Mouse (Mus musculus) ES-Bruce4 (cell line): Measurements from ENCODE around the gene Palm2. TPM values are rescaled to one million over a fixed set of nuclear protein-coding genes. Genes with fewer than 3 reads are reported as not detected.

Source experiments
- H3K27ac ChIP-seq: 2 replicates; pipeline ENCODE4 v1.5.1; 2012; ENCODE audit warnings: low read length, inconsistent platforms; ENCODE audit not compliant: insufficient read depth
- H3K27me3 ChIP-seq: 2 replicates; pipeline ENCODE4 v1.6.1; 2012; ENCODE audit warnings: mild to moderate bottlenecking, low read length, inconsistent platforms; ENCODE audit not compliant: control insufficient read depth, poor library complexity, insufficient read depth, severe bottlenecking
- H3K36me3 ChIP-seq: 2 replicates; pipeline ENCODE4 v1.6.1; 2012; ENCODE audit warnings: inconsistent platforms, mild to moderate bottlenecking, low read length, moderate library complexity; ENCODE audit not compliant: control insufficient read depth, poor library complexity, insufficient read depth, severe bottlenecking
- H3K4me1 ChIP-seq: one replicate; pipeline ENCODE4 v1.8.1; 2011; ENCODE audit warnings: low read length; ENCODE audit not compliant: control insufficient read depth, insufficient read depth
- H3K4me3 ChIP-seq: 2 replicates; pipeline ENCODE4 v1.5.1; 2011; ENCODE audit warnings: low read depth, mild to moderate bottlenecking, low read length
- H3K9ac ChIP-seq: 2 replicates; pipeline ENCODE4 v1.6.1; 2012; ENCODE audit warnings: low read depth, mild to moderate bottlenecking, inconsistent platforms; ENCODE audit not compliant: poor library complexity, severe bottlenecking
- H3K9me3 ChIP-seq: replicated peaks from 2 replicates; pipeline ENCODE4 v1.6.1; 2012; ENCODE audit warnings: mild to moderate bottlenecking, low read length, inconsistent platforms; ENCODE audit not compliant: control insufficient read depth, poor library complexity, insufficient read depth, severe bottlenecking
- CTCF ChIP-seq: IDR thresholded peaks from one replicate; pipeline ENCODE4 v1.8.1; 2011; ENCODE audit warnings: low read depth, low read length
- EP300 ChIP-seq: IDR thresholded peaks from 2 replicates; pipeline ENCODE4 v1.6.1; 2011; ENCODE audit warnings: low read depth, low read length; ENCODE audit not compliant: insufficient read depth
- POLR2A ChIP-seq: IDR thresholded peaks from one replicate; pipeline ENCODE4 v1.8.1; 2011; ENCODE audit warnings: low read length; ENCODE audit not compliant: insufficient read depth
- polyA plus RNA-seq: library from polyadenylated mRNA; stranded (reverse); fragments of >200 nt; gene quantifications from 2 replicates; pipeline ENCODE4 v1.2.4, GENCODE M21; 2011; ENCODE audit warnings: low read depth; ENCODE audit not compliant: missing spikeins, insufficient read depth, insufficient read length

Gene Palm2
- polyA plus RNA-seq, 1 experiment, result 3.4 TPM

- no peaks in the 10 kb centered on the region for H3K9me3 ChIP-seq
- no peaks in the 10 kb centered on the region for H3K27me3 ChIP-seq
- H3K36me3 ChIP-seq, result no peaks in the 10 kb centered on the region
- no peaks in the 10 kb centered on the region for H3K4me1 ChIP-seq
- H3K27ac ChIP-seq, result no peak overlapping the region
- no peak overlapping the region for H3K9ac ChIP-seq
- TF ChIP-seq POLR2A, result no peak
- TF ChIP-seq EP300, result no peak
- no peak for TF ChIP-seq CTCF
- no peak overlapping the region for H3K4me3 ChIP-seq
Measured at GRCm38 (mm10) chr4:57510576-57510975, 76.5 kb downstream of the Palm2 start.

- Histone ChIP-seq H3K27ac (no peak overlapping the region), H3K9me3 (no peaks in the 10 kb centered on the region), H3K4me3 (no peak overlapping the region), H3K27me3 (no peaks in the 10 kb centered on the region), H3K4me1 (no peaks in the 10 kb centered on the region), H3K36me3 (no peaks in the 10 kb centered on the region), H3K9ac (no peak overlapping the region)
- TF ChIP-seq POLR2A (no peak), EP300 (no peak), CTCF (no peak)
Measured at GRCm38 (mm10) chr4:57511734-57512133, 77.7 kb downstream of the Palm2 start.

GRCm38 (mm10) chr4:57513241-57513933, 79.3 kb downstream of the Palm2 start:
- Histone ChIP-seq H3K9ac (no peak overlapping the region), H3K27me3 (no peaks in the 10 kb centered on the region), H3K27ac (no peak overlapping the region), H3K9me3 (no peaks in the 10 kb centered on the region), H3K36me3 (no peaks in the 10 kb centered on the region), H3K4me3 (no peak overlapping the region), H3K4me1 (no peaks in the 10 kb centered on the region)
- no peak for TF ChIP-seq CTCF
- TF ChIP-seq POLR2A, result no peak
- no peak for TF ChIP-seq EP300

- Histone ChIP-seq H3K9me3 (no peaks in the 10 kb centered on the region), H3K27me3 (no peaks in the 10 kb centered on the region), H3K4me1 (no peaks in the 10 kb centered on the region), H3K4me3 (no peak overlapping the region), H3K36me3 (no peaks in the 10 kb centered on the region), H3K9ac (no peak overlapping the region), H3K27ac (no peak overlapping the region)
- TF ChIP-seq EP300 (no peak), CTCF (no peak), POLR2A (no peak)
Measured at GRCm38 (mm10) chr4:57514003-57514937, 80.2 kb downstream of the Palm2 start.

- Histone ChIP-seq H3K27ac (no peak overlapping the region), H3K9me3 (no peaks in the 10 kb centered on the region), H3K4me1 (no peaks in the 10 kb centered on the region), H3K27me3 (no peaks in the 10 kb centered on the region), H3K4me3 (no peak overlapping the region), H3K9ac (no peak overlapping the region), H3K36me3 (no peaks in the 10 kb centered on the region)
- no peak for TF ChIP-seq EP300
- TF ChIP-seq CTCF, result no peak
- no peak for TF ChIP-seq POLR2A
Measured at GRCm38 (mm10) chr4:57515356-57515755, 81.3 kb downstream of the Palm2 start.

DNA sequence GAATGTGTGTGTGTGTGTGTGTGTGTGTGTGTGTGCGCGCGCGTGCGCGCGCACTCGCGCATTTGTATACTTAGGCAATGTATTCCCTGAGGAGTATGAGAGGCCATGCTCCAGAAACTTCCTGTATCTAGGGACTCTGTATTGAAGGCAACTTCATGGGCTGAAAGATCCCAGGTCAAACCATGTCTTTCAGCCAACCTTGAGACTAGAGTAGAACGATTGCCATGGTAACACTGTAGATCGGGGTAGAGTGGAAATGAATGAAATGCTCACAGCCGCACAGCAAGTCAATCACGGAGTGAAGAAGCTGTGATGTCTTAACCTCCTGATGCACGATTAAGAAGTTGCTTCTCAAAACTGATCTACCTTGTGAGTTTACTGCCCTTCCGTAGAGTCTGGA, 89.4 kb downstream of the Palm2 start:
- no peak overlapping the region for H3K9ac ChIP-seq

More for the DNA sequence above, 89.4 kb downstream of the Palm2 start:
- H3K4me1 ChIP-seq, result no peaks in the 10 kb centered on the region
- H3K9me3 ChIP-seq, result no peaks in the 10 kb centered on the region
- H3K36me3 ChIP-seq, result no peaks in the 10 kb centered on the region
- TF ChIP-seq CTCF (no peak), EP300 (no peak), POLR2A (no peak)
- no peaks in the 10 kb centered on the region for H3K27me3 ChIP-seq
- H3K27ac ChIP-seq, result no peak overlapping the region
- no peak overlapping the region for H3K4me3 ChIP-seq
